Mouse (Mus musculus) left cerebral cortex, postnatal 25 days (tissue): ENCODE results near the gene Gm10762. TPM values are rescaled to one million over a fixed set of nuclear protein-coding genes. Genes with fewer than 3 reads are reported as not detected.

Experiments used
- DNase-seq, 2 experiments: peaks; one replicate each; pipeline ENCODE4 v3.0.0; 2022; ENCODE audit warnings: low spot score in 2 of 2, mixed read lengths in 1 of 2
- intact Hi-C: fragments of 180-260 bp; cut with DNase I; formaldehyde crosslinking; loops from one replicate; pipeline ENCODE4 v1.15.1; 2025
- microRNA-seq, 2 experiments: library from miRNA; unstranded; fragments of <30 nt; microRNA quantifications; one replicate each; pipeline ENCODE4 v1.2.0; 2022
- total RNA-seq, 2 experiments: library from RNA; stranded (reverse); gene quantifications; 2 replicates each; pipeline ENCODE4 v1.2.3; 2021

Gm10762 gene
- total RNA-seq, 2 experiments from 2014 or later: 4.7 to 5.3 TPM

DNA sequence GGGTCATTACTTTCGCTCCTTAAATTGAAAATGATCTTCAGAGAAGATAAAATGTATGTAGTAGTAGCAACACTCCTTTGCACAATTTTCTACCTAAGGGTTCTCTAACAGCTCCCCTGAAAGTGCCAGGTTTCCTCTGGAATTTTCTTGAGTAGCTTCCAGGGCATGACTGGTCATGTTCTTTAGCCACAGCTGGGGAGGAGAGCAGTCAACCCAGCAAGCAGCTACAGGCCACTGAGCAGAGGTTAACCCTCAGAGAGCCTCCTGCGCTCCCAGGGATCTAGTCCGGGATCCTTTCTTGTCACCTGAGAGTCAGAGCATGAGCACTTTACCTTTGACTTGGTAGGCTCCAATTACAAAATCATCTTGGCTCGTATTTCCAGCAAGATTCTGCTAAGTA, 42.7 kb downstream of the Gm10762 start:
- no peak for DNase-seq
- intact Hi-C loops: no loop called here

Small RNAs within 50 kb of the gene (microRNA-seq; reads per million reads assigned to microRNA genes)
- gene Gm22859: 0 reads per million in 2 experiments

Other genes starting within 250 kb of the Gm10762 start
- 10 to 100 TPM; 34.9 to 35.7 TPM for gene Tmem87b, start 149.6 kb downstream of the Gm10762 start, total RNA-seq
- gene Fbln7, start 104.7 kb downstream of the Gm10762 start, total RNA-seq: 1 to 10 TPM; 2.2 to 2.9 TPM
- 1 to 10 TPM; 5.9 to 8.0 TPM for gene Zc3h8, start 23.6 kb downstream of the Gm10762 start, total RNA-seq
- 10 to 100 TPM; 15.0 to 16.0 TPM for gene Zc3h6, start 323 bp downstream of the Gm10762 start, total RNA-seq
- gene Vinac1, start 80.4 kb upstream of the Gm10762 start, total RNA-seq: under 1 TPM; 0.14 to 0.27 TPM
- 10 to 100 TPM; 65.7 to 74.0 TPM for gene Ttl, start 98.2 kb upstream of the Gm10762 start, total RNA-seq
- 10 to 100 TPM; 17.8 to 22.1 TPM for gene Polr1b, start 133.3 kb upstream of the Gm10762 start, total RNA-seq
- gene Chchd5, start 162.0 kb upstream of the Gm10762 start, total RNA-seq: 10 to 100 TPM; 10.9 to 11.3 TPM
- gene Slc20a1, start 231.0 kb upstream of the Gm10762 start, total RNA-seq: 100 to 1,000 TPM; 138 to 140 TPM